Mouse (Mus musculus) midbrain, embryonic 11.5 days (tissue): Measurements from ENCODE around the gene Eral1. TPM values are rescaled to one million over a fixed set of nuclear protein-coding genes. Genes with fewer than 3 reads are reported as not detected.

ENCODE experiments used
- ATAC-seq: fragments of 200-750 bp; cut with Nextera tagmentation; 2 replicates; pipeline ENCODE4 v1.8.0; 2017; ENCODE audit warnings: moderate TSS enrichment, moderate library complexity; ENCODE audit not compliant: low FRiP score
- DNase-seq: peaks from one replicate; pipeline ENCODE4 v3.0.0; 2015; ENCODE audit warnings: low spot score; ENCODE audit errors: missing footprints
- H3K27ac ChIP-seq: fragments of 300-500 bp; sonication (generic); 2 replicates; pipeline ENCODE4 v1.5.1; 2014; ENCODE audit warnings: low read depth, low read length
- H3K27me3 ChIP-seq: fragments of 300-500 bp; sonication (generic); 2 replicates; pipeline ENCODE4 v1.6.1; 2014; ENCODE audit warnings: mild to moderate bottlenecking, low read length, moderate library complexity, mixed read lengths; ENCODE audit not compliant: control insufficient read depth, insufficient read depth
- H3K36me3 ChIP-seq: fragments of 300-500 bp; sonication (generic); 2 replicates; pipeline ENCODE4 v1.6.1; 2014; ENCODE audit warnings: mild to moderate bottlenecking, low read length, moderate library complexity, mixed read lengths; ENCODE audit not compliant: control insufficient read depth, insufficient read depth
- H3K4me1 ChIP-seq: fragments of 300-500 bp; sonication (generic); 2 replicates; pipeline ENCODE4 v1.6.1; 2014; ENCODE audit warnings: low read length; ENCODE audit not compliant: control insufficient read depth, insufficient read depth
- H3K4me2 ChIP-seq: fragments of 300-500 bp; sonication (generic); 2 replicates; pipeline ENCODE4 v1.6.1; 2014; ENCODE audit warnings: mild to moderate bottlenecking, moderate library complexity
- H3K4me3 ChIP-seq: fragments of 300-500 bp; sonication (generic); 2 replicates; pipeline ENCODE4 v1.5.1; 2014; ENCODE audit warnings: low read depth, low read length
- H3K9ac ChIP-seq: fragments of 300-500 bp; sonication (generic); 2 replicates; pipeline ENCODE4 v1.6.1; 2014; ENCODE audit warnings: low read length
- H3K9me3 ChIP-seq: fragments of 300-500 bp; sonication (generic); 2 replicates; pipeline ENCODE4 v1.6.1; 2016; ENCODE audit warnings: low read length; ENCODE audit not compliant: control insufficient read depth
- WGBS: fragments of 180-500 bp; shearing (Covaris S2); extraction: QIAGEN DNeasy Blood & Tissue Kit; methylation state at CpG from one replicate; pipeline ENCODE4 v1.1.7; 2014; 5-methylcytosine and 5-hydroxymethylcytosine counted together
- polyA plus RNA-seq: library from polyadenylated mRNA; unstranded; fragments of >200 nt; fragmentation: Nextera tagmentation; extraction: Ambion mirVana; gene quantifications from 2 replicates; pipeline ENCODE4 v1.2.1, GENCODE M21; 2014

The Eral1 gene
- 39.0 and 39.6 TPM in 2 replicates for polyA plus RNA-seq

- 1% methylated on average over 42 of the region's 42 CpGs for WGBS
- H3K9ac ChIP-seq = peak within 1 kb of the TSS; percentile 66
- H3K36me3 ChIP-seq = peaks cover 4% of the 10 kb centered on the region; the same call in 1 of the 2 replicates
- no peaks in the 10 kb centered on the region for H3K9me3 ChIP-seq
- no peaks in the 10 kb centered on the region for H3K27me3 ChIP-seq
- ATAC-seq (peak; percentile 90), DNase-seq (peak; percentile 97)
- H3K4me3 ChIP-seq = peak within 1 kb of the TSS; percentile 59
- peak within 1 kb of the TSS; percentile 72 for H3K4me2 ChIP-seq
- peaks cover 8% of the 10 kb centered on the region for H3K4me1 ChIP-seq
- peak within 1 kb of the TSS; percentile 12; the same call in 1 of the 2 replicates for H3K27ac ChIP-seq
Observed at GRCm38 (mm10) chr11:78079961-78080921, at the start of gene Eral1. TSS of gene Eral1 (minus strand) at chr11:78080383.

GRCm38 (mm10) chr11:78129458-78129857, 49.3 kb upstream of the Eral1 start:
- H3K36me3 ChIP-seq = no peaks in the 10 kb centered on the region
- H3K9ac ChIP-seq = no peak overlapping the region
- no peaks in the 10 kb centered on the region for H3K4me1 ChIP-seq
- no peak overlapping the region for H3K27ac ChIP-seq
- H3K4me2 ChIP-seq = no peak overlapping the region
- no peak for ATAC-seq
- no peak for DNase-seq
- H3K4me3 ChIP-seq = no peak overlapping the region
- WGBS = 93% methylated on average over 8 of the region's 8 CpGs
- no peaks in the 10 kb centered on the region for H3K27me3 ChIP-seq
- H3K9me3 ChIP-seq = no peaks in the 10 kb centered on the region

GRCm38 (mm10) chr11:78126739-78127138, 46.6 kb upstream of the Eral1 start:
- ATAC-seq = no peak
- Histone ChIP-seq H3K9ac (no peak overlapping the region), H3K4me3 (no peak overlapping the region), H3K27me3 (no peaks in the 10 kb centered on the region), H3K9me3 (no peaks in the 10 kb centered on the region), H3K27ac (no peak overlapping the region), H3K4me1 (no peaks in the 10 kb centered on the region), H3K36me3 (no peaks in the 10 kb centered on the region), H3K4me2 (no peak overlapping the region)
- WGBS = 82% methylated on average over 4 of the region's 4 CpGs
- DNase-seq = no peak

- Histone ChIP-seq H3K9me3 (no peaks in the 10 kb centered on the region), H3K4me1 (no peaks in the 10 kb centered on the region), H3K27ac (no peak overlapping the region), H3K4me2 (no peak overlapping the region), H3K9ac (no peak overlapping the region), H3K36me3 (no peaks in the 10 kb centered on the region), H3K27me3 (no peaks in the 10 kb centered on the region), H3K4me3 (no peak overlapping the region)
- DNase-seq (no peak), ATAC-seq (no peak)
- WGBS = 86% methylated on average over 6 of the region's 6 CpGs
Observed at GRCm38 (mm10) chr11:78125691-78126090, 45.5 kb upstream of the Eral1 start.

GRCm38 (mm10) chr11:78123782-78124181, 43.6 kb upstream of the Eral1 start:
- no peaks in the 10 kb centered on the region for H3K9me3 ChIP-seq
- H3K36me3 ChIP-seq = no peaks in the 10 kb centered on the region
- H3K27ac ChIP-seq = no peak overlapping the region
- no peak overlapping the region for H3K4me3 ChIP-seq
- H3K27me3 ChIP-seq = no peaks in the 10 kb centered on the region
- no peak for ATAC-seq
- DNase-seq = no peak
- no peak overlapping the region for H3K9ac ChIP-seq
- H3K4me2 ChIP-seq = no peak overlapping the region
- no peaks in the 10 kb centered on the region for H3K4me1 ChIP-seq

GRCm38 (mm10) chr11:78122815-78123214, 42.6 kb upstream of the Eral1 start:
- ATAC-seq = no peak
- Histone ChIP-seq H3K4me1 (no peaks in the 10 kb centered on the region), H3K4me2 (no peak overlapping the region), H3K36me3 (no peaks in the 10 kb centered on the region), H3K4me3 (no peak overlapping the region), H3K9ac (no peak overlapping the region), H3K9me3 (no peaks in the 10 kb centered on the region), H3K27me3 (no peaks in the 10 kb centered on the region), H3K27ac (no peak overlapping the region)
- WGBS = 95% methylated on average over 4 of the region's 4 CpGs
- DNase-seq = no peak

GRCm38 (mm10) chr11:78121176-78121575, 41.0 kb upstream of the Eral1 start:
- 73% methylated on average over 5 of the region's 5 CpGs for WGBS
- Histone ChIP-seq H3K27ac (no peak overlapping the region), H3K4me1 (peaks cover 1% of the 10 kb centered on the region; the same call in 1 of the 2 replicates), H3K9ac (no peak overlapping the region), H3K4me3 (no peak overlapping the region), H3K9me3 (no peaks in the 10 kb centered on the region), H3K4me2 (no peak overlapping the region), H3K27me3 (no peaks in the 10 kb centered on the region), H3K36me3 (no peaks in the 10 kb centered on the region)
- no peak for ATAC-seq
- no peak for DNase-seq

GRCm38 (mm10) chr11:78119898-78120297, 39.7 kb upstream of the Eral1 start:
- ATAC-seq (no peak), DNase-seq (no peak)
- 86% methylated on average over 8 of the region's 8 CpGs for WGBS
- Histone ChIP-seq H3K4me2 (no peak overlapping the region), H3K4me3 (no peak overlapping the region), H3K27ac (no peak overlapping the region), H3K9me3 (no peaks in the 10 kb centered on the region), H3K36me3 (no peaks in the 10 kb centered on the region), H3K27me3 (no peaks in the 10 kb centered on the region), H3K4me1 (peaks cover 6% of the 10 kb centered on the region), H3K9ac (no peak overlapping the region)

- H3K4me3 ChIP-seq = no peak overlapping the region
- no peak overlapping the region for H3K9ac ChIP-seq
- no peak overlapping the region for H3K4me2 ChIP-seq
- H3K27me3 ChIP-seq = no peaks in the 10 kb centered on the region
- ATAC-seq = no peak
- no peaks in the 10 kb centered on the region for H3K36me3 ChIP-seq
- no peaks in the 10 kb centered on the region for H3K9me3 ChIP-seq
- no peak for DNase-seq
- peaks cover 17% of the 10 kb centered on the region for H3K4me1 ChIP-seq
- no peak overlapping the region for H3K27ac ChIP-seq
Observed at GRCm38 (mm10) chr11:78118467-78118866, 38.3 kb upstream of the Eral1 start.
